In genomic region chr11:67855035-67855434, GRCm38 (mm10) we compare ENCODE assay signal across 8 mouse cellular contexts. TPM values are rescaled to one million over a fixed set of nuclear protein-coding genes. Genes with fewer than 3 reads are reported as not detected.
DNase-seq lines count a peak whose midpoint lies in the region; ATAC-seq and TF ChIP-seq lines count a peak whose summit lies in the region.
"Had no signal": no experiment of that assay in that cellular context is flagged by ENCODE, and none has a peak within 500 bp of the region (broad histone marks: within the 10 kb centered on the region; RNA-seq: fewer than 3 reads in every experiment).

No protein-coding gene starts in this region.

- H3K79me2 ChIP-seq in MEL (ENCODE audit: control insufficient read depth, insufficient read depth, low read length, poor library complexity) = no peaks in the 10 kb centered on the region

- H3K9ac ChIP-seq in kidney, embryonic 16.5 days (replicated peaks; ENCODE audit: low read length) = no peak overlapping the region
- no peak overlapping the region for H3K9ac ChIP-seq in MEL (ENCODE audit: control insufficient read depth, low read depth, low read length, poor library complexity, severe bottlenecking)

- no peaks in the 10 kb centered on the region for H3K9me3 ChIP-seq in kidney, embryonic 16.5 days (ENCODE audit: low read length)
- H3K9me3 ChIP-seq in MEL (replicated peaks; ENCODE audit: insufficient read depth, low read length) = no peaks in the 10 kb centered on the region
- H3K9me3 ChIP-seq in embryonic facial prominence, embryonic 10.5 days = no peaks in the 10 kb centered on the region

- TF ChIP-seq POLR2A in MEL (IDR thresholded peaks at IDR 0.05; ENCODE audit: control insufficient read depth in 1 of 2, insufficient read depth in 1 of 2, low read depth in 1 of 2, low read length in 2 of 2, poor library complexity in 1 of 2) = no peak

- no peaks in the 10 kb centered on the region for H3K4me1 ChIP-seq in kidney, embryonic 16.5 days (ENCODE audit: insufficient read depth, low read length)
- no peaks in the 10 kb centered on the region for H3K4me1 ChIP-seq in MEL (ENCODE audit: control insufficient read depth in 1 of 2, insufficient read depth in 2 of 2, low read length in 2 of 2)
- H3K4me1 ChIP-seq in embryonic facial prominence, embryonic 10.5 days = peaks cover 20% of the 10 kb centered on the region

- 38% methylated on average over 2 of the region's 2 CpGs for WGBS in kidney, embryonic 16.5 days
- 44% methylated on average over 2 of the region's 2 CpGs for WGBS in embryonic facial prominence, embryonic 10.5 days

- no peak overlapping the region for H3K4me2 ChIP-seq in kidney, embryonic 16.5 days (replicated peaks; ENCODE audit: low read depth, low read length)

- TF ChIP-seq EP300 in MEL (IDR thresholded peaks at IDR 0.05; ENCODE audit: low read depth in 1 of 2, low read length in 2 of 2) = no peak

- H3K27me3 ChIP-seq in kidney, embryonic 16.5 days (ENCODE audit: insufficient read depth, low read length) = no peaks in the 10 kb centered on the region
- no peaks in the 10 kb centered on the region for H3K27me3 ChIP-seq in MEL (ENCODE audit: control insufficient read depth in 1 of 2, insufficient read depth in 2 of 2, low read length in 2 of 2)
- H3K27me3 ChIP-seq in embryonic facial prominence, embryonic 10.5 days (replicated peaks; ENCODE audit: low read depth, poor library complexity, severe bottlenecking) = no peaks in the 10 kb centered on the region

- peak; percentile 0; the same call in 1 of the 2 replicates for TF ChIP-seq RAD21 in MEL (IDR thresholded peaks at IDR 0.05; ENCODE audit: low read depth, low read length)

- no peak overlapping the region for H3K4me3 ChIP-seq in kidney, embryonic 16.5 days (ENCODE audit: low read length)
- no peak overlapping the region for H3K4me3 ChIP-seq in MEL (ENCODE audit: control insufficient read depth in 1 of 2, insufficient read depth in 1 of 2, low read depth in 2 of 2, low read length in 2 of 2)
- H3K4me3 ChIP-seq in embryonic facial prominence, embryonic 10.5 days = no peak overlapping the region

- no peak overlapping the region for H3K27ac ChIP-seq in kidney, embryonic 16.5 days (ENCODE audit: low read length)
- no peak overlapping the region for H3K27ac ChIP-seq in MEL (ENCODE audit: control insufficient read depth, low read depth, low read length)
- H3K27ac ChIP-seq in embryonic facial prominence, embryonic 10.5 days (replicated peaks) = no peak overlapping the region

- TF ChIP-seq CTCF in MEL (IDR thresholded peaks at IDR 0.05 in 2 of 3, conservative IDR thresholded peaks at IDR 0.05 in 1 of 3; ENCODE audit: control insufficient read depth in 1 of 3, insufficient read depth in 1 of 3, low read depth in 2 of 3, low read length in 3 of 3, poor library complexity in 1 of 3, severe bottlenecking in 1 of 3) = peak; percentile 36 to 51 (median 38)

- no peaks in the 10 kb centered on the region for H3K36me3 ChIP-seq in kidney, embryonic 16.5 days (ENCODE audit: insufficient read depth, low read length)
- H3K36me3 ChIP-seq in MEL (ENCODE audit: control insufficient read depth in 1 of 2, insufficient read depth in 2 of 2, low read length in 2 of 2) = no peaks in the 10 kb centered on the region
- H3K36me3 ChIP-seq in embryonic facial prominence, embryonic 10.5 days (replicated peaks) = no peaks in the 10 kb centered on the region

- no peak for ATAC-seq in kidney, embryonic 16.5 days (ENCODE audit: low FRiP score, low TSS enrichment)

- DNase-seq in kidney, adult 8-10 months = peak; percentile 4 to 18
- DNase-seq in B cell, adult 2 months = peak; percentile 2 to 6
- peak; percentile 22 for DNase-seq in MEL (ENCODE audit: low read depth, low spot score)
- DNase-seq in embryonic facial prominence, embryonic 10.5 days (ENCODE audit: low spot score) = peak; percentile 36
- DNase-seq in lung, postnatal 4 days = peak; percentile 39 to 67
- DNase-seq in frontal cortex, postnatal 14 days (ENCODE audit: low spot score in 2 of 2) = no peak

TF ChIP-seq in MEL, 35 proteins besides CTCF, POLR2A, EP300 and RAD21:
- TF ChIP-seq MEF2A (IDR thresholded peaks at IDR 0.05; ENCODE audit: extremely low read depth, insufficient replicate concordance, low read depth, low read length, poor library complexity, severe bottlenecking) (no peak), SMC3 (IDR thresholded peaks at IDR 0.05; ENCODE audit: low read depth, low read length) (0 out of 2 replicates have a peak, but pooled peaks have one; percentile 14)

RNA-seq across cellular contexts. Expression of gene Dhrs7c, which starts 57.0 kb away (rescaled TPM):
- 0.29 and 0.42 TPM in 2 replicates for polyA plus RNA-seq in kidney, embryonic 16.5 days (2015; fragmentation: Nextera tagmentation; extraction: Ambion mirVana)
- total RNA-seq in MEL (2012; rRNA removed) = not detected in 2 replicates
- not detected for polyA plus RNA-seq in MEL (2012; ENCODE audit: insufficient read depth in 1 of 2, insufficient read length in 2 of 2, low read depth in 1 of 2, low replicate concordance in 2 of 2, missing spikeins in 1 of 2)
- polyA plus RNA-seq in embryonic facial prominence, embryonic 10.5 days (2016; fragmentation: Nextera tagmentation; extraction: Ambion mirVana) = not detected in 2 replicates
- polyA plus RNA-seq: stomach, embryonic 14.5 days had no signal

Comparison
In these comparisons a context has a peak if more than half of its experiments do, and no peak if none do; other contexts are left out.
1. DNase-seq: peak in kidney, adult 8-10 months (2 of 2), B cell, adult 2 months (2 of 2), MEL (single experiment), embryonic facial prominence, embryonic 10.5 days (single experiment) and lung, postnatal 4 days (2 of 2); none in frontal cortex, postnatal 14 days (0 of 2).